Mouse (Mus musculus) heart, adult 8-10 months (tissue): ENCODE measurements around the gene Fam19a1. TPM values are rescaled to one million over a fixed set of nuclear protein-coding genes. Genes with fewer than 3 reads are reported as not detected.

Experiments used
- DNase-seq: peaks from one replicate; pipeline ENCODE4 v3.0.0; 2022; ENCODE audit warnings: low spot score
- total RNA-seq, 4 experiments: library from RNA; stranded (reverse); gene quantifications; 2 replicates each; pipeline ENCODE4 v1.2.4; 2022

The Fam19a1 gene
- total RNA-seq, 4 experiments from 2014 or later: not detected

DNA sequence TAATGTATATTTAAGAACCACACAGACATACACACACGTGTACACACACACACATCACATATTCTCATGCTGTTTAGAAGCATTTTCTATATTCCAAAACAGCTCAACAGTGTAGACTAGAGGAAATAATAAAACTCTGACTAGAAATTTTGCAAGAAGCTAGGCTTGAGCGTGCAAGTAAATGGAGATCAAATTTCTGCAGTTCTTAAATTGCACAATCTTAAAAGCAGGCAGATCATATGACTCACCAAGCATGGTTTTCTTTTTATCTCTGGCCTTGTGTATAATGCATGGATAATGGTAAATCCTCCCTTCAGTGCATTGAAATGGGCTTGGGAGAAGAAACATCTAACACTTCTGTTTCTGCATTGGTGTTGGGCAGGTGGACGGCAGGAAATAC, 564.9 kb downstream of the Fam19a1 start:
- no peak for DNase-seq

Other genes starting within 250 kb of the Fam19a1 start
- not detected for gene 1700123L14Rik, start 53.1 kb downstream of the Fam19a1 start, total RNA-seq